Mouse (Mus musculus) limb, embryonic 15.5 days (tissue): ENCODE measurements at regions not wholly inside any gene's neighbourhood (a gene's known extent, or its start where the extent isn't known, plus 50 kb on each side); places are given as distances from the start of the nearest gene placed in this dataset.

Experiments used
- ATAC-seq: fragments of 200-750 bp; cut with Nextera tagmentation; 2 replicates; pipeline ENCODE4 v1.8.0; 2017; ENCODE audit warnings: low read depth, moderate TSS enrichment; ENCODE audit not compliant: insufficient number of reproducible peaks, low FRiP score, low TSS enrichment
- H3K27ac ChIP-seq: fragments of 300-500 bp; sonication (generic); 2 replicates; pipeline ENCODE4 v1.5.1; 2015; ENCODE audit warnings: moderate library complexity, mild to moderate bottlenecking, inconsistent platforms
- H3K27me3 ChIP-seq: fragments of 300-500 bp; sonication (generic); 2 replicates; pipeline ENCODE4 v1.6.1; 2015; ENCODE audit warnings: inconsistent platforms
- H3K36me3 ChIP-seq: fragments of 300-500 bp; sonication (generic); 2 replicates; pipeline ENCODE4 v1.6.1; 2015; ENCODE audit warnings: inconsistent platforms
- H3K4me1 ChIP-seq: fragments of 300-500 bp; sonication (generic); 2 replicates; pipeline ENCODE4 v1.6.1; 2015; ENCODE audit warnings: inconsistent platforms
- H3K4me2 ChIP-seq: fragments of 300-500 bp; sonication (generic); 2 replicates; pipeline ENCODE4 v1.6.1; 2015; ENCODE audit warnings: mild to moderate bottlenecking, inconsistent platforms
- H3K4me3 ChIP-seq: fragments of 300-500 bp; sonication (generic); 2 replicates; pipeline ENCODE4 v1.5.1; 2015; ENCODE audit warnings: mild to moderate bottlenecking, inconsistent platforms
- H3K9ac ChIP-seq: fragments of 300-500 bp; sonication (generic); 2 replicates; pipeline ENCODE4 v1.6.1; 2015; ENCODE audit warnings: inconsistent platforms
- H3K9me3 ChIP-seq: fragments of 300-500 bp; sonication (generic); 2 replicates; pipeline ENCODE4 v1.6.1; 2016; ENCODE audit warnings: inconsistent platforms
- WGBS: fragments of 180-500 bp; shearing (Covaris S2); methylation state at CpG from one replicate; pipeline ENCODE4 v1.1.7; 2015; 5-methylcytosine and 5-hydroxymethylcytosine counted together

DNA sequence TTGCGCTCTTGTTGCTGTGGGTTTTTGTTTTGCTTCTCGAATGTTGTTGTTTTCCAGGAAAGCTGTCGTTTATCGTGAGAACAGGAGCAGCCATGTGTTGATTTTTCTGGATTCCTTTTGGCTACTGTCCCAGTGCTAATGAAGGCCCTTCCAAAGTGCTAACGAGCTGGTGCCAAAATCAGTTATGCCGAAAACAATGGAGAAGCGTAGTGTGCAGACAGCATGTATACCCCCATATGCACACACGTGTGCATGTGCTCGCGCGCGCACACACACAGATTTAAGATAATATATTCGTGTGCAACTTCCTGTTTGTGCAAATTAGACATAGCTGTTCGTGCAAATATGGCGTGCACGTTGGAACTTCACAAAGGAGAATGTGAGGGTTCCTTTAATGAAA is 788.0 kb upstream of the Car8 start:
- no peak overlapping the region for H3K9ac ChIP-seq
- no peak overlapping the region for H3K4me3 ChIP-seq
- no peak for ATAC-seq
- no peaks in the 10 kb centered on the region for H3K9me3 ChIP-seq
- H3K4me1 ChIP-seq: peaks cover 11% of the 10 kb centered on the region
- H3K27ac ChIP-seq: no peak overlapping the region
- no peak overlapping the region for H3K4me2 ChIP-seq
- H3K36me3 ChIP-seq: no peaks in the 10 kb centered on the region
- H3K27me3 ChIP-seq: peaks cover 35% of the 10 kb centered on the region
- WGBS: 62% methylated on average over 16 of the region's 16 CpGs

- H3K36me3 ChIP-seq: no peaks in the 10 kb centered on the region
These were observed 787.1 kb upstream of the Car8 start for GRCm38 (mm10) chr4:9025821-9026470.

GRCm38 (mm10) chr4:9024216-9024925 is 785.5 kb upstream of the Car8 start:
- H3K27ac ChIP-seq: no peak overlapping the region
- no peak for ATAC-seq
- no peak overlapping the region for H3K4me2 ChIP-seq
- H3K27me3 ChIP-seq: peaks cover 36% of the 10 kb centered on the region
- H3K4me1 ChIP-seq: peaks cover 18% of the 10 kb centered on the region
- no peak overlapping the region for H3K4me3 ChIP-seq
- H3K9ac ChIP-seq: no peak overlapping the region
- no peaks in the 10 kb centered on the region for H3K9me3 ChIP-seq
- 67% methylated on average over 6 of the region's 6 CpGs for WGBS
- no peaks in the 10 kb centered on the region for H3K36me3 ChIP-seq

More at GRCm38 (mm10) chr4:9025821-9026470, 787.1 kb upstream of the Car8 start:
- Histone ChIP-seq H3K4me2 (no peak overlapping the region), H3K4me1 (peaks cover 11% of the 10 kb centered on the region), H3K9ac (no peak overlapping the region), H3K4me3 (no peak overlapping the region), H3K9me3 (no peaks in the 10 kb centered on the region), H3K27me3 (peaks cover 34% of the 10 kb centered on the region), H3K27ac (no peak overlapping the region)
- 62% methylated on average over 8 of the region's 8 CpGs for WGBS
- no peak for ATAC-seq

DNA sequence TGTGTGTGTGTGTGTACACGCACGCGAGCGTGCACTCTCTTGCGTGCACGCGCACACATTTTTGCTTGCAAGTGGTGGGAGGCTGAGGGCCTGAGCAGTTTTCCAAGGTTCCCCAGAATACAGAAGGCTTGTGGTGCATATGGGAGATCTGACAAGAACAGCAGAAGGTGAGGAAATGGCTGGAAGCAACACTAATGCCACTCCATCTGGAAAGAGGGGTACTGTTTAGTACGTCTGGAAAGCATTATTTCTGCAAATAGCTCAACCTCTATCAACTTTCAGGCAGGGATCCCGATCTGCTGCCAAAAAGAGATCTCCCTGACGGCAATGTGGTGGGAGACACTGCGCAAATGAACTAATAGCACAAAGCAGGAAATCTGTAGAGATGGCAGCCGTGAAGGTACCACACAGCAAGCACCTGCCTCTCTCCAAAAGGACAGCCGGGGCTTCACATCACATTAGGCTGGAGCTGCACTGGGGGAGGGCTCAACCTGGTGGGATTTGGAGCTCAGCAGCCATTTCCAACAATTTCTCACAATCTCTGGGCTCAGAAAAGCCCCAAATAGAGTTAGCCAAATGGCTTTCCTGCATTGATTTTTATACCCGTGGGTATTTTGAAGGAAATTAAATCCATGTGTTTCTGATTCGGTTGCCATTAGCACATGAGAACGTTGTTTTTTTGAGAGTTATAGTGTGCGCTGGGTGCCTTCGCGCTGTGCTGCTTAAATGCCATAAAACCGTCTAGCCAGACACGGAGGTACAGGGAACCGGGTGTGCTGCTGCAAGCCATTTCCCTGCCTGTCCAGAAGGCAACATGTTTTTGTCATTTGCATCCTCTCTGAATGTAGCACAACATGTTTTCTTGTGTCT is 780.6 kb upstream of the Car8 start:
- Histone ChIP-seq H3K36me3 (no peaks in the 10 kb centered on the region), H3K27me3 (peaks cover 50% of the 10 kb centered on the region), H3K4me3 (no peak overlapping the region), H3K4me1 (peaks cover 32% of the 10 kb centered on the region), H3K4me2 (peak overlapping the region; percentile 21), H3K27ac (no peak overlapping the region), H3K9ac (no peak overlapping the region), H3K9me3 (no peaks in the 10 kb centered on the region)
- no peak for ATAC-seq
- 36% methylated on average over 22 of the region's 22 CpGs for WGBS

GRCm38 (mm10) chr4:9018236-9018635 is 779.4 kb upstream of the Car8 start:
- 78% methylated on average over 2 of the region's 2 CpGs for WGBS
- ATAC-seq: no peak
- no peak overlapping the region for H3K4me2 ChIP-seq

GRCm38 (mm10) chr4:9016504-9017040 is 777.7 kb upstream of the Car8 start:
- Histone ChIP-seq H3K27me3 (peaks cover 44% of the 10 kb centered on the region), H3K27ac (no peak overlapping the region)
- no peak for ATAC-seq

More at GRCm38 (mm10) chr4:9018236-9018635, 779.4 kb upstream of the Car8 start:
- no peaks in the 10 kb centered on the region for H3K9me3 ChIP-seq
- peaks cover 48% of the 10 kb centered on the region for H3K27me3 ChIP-seq
- no peak overlapping the region for H3K4me3 ChIP-seq
- no peaks in the 10 kb centered on the region for H3K36me3 ChIP-seq
- no peak overlapping the region for H3K9ac ChIP-seq
- H3K4me1 ChIP-seq: peaks cover 32% of the 10 kb centered on the region
- no peak overlapping the region for H3K27ac ChIP-seq

GRCm38 (mm10) chr4:9015528-9016503 is 777.0 kb upstream of the Car8 start:
- 23% methylated on average over 14 of the region's 14 CpGs for WGBS
- Histone ChIP-seq H3K27me3 (peaks cover 42% of the 10 kb centered on the region), H3K4me2 (no peak overlapping the region), H3K9me3 (no peaks in the 10 kb centered on the region), H3K9ac (no peak overlapping the region), H3K36me3 (no peaks in the 10 kb centered on the region), H3K4me1 (peaks cover 36% of the 10 kb centered on the region), H3K4me3 (no peak overlapping the region), H3K27ac (no peak overlapping the region)
- ATAC-seq: no peak

More at GRCm38 (mm10) chr4:9016504-9017040, 777.7 kb upstream of the Car8 start:
- Histone ChIP-seq H3K4me1 (peaks cover 32% of the 10 kb centered on the region), H3K4me2 (no peak overlapping the region), H3K4me3 (no peak overlapping the region), H3K36me3 (no peaks in the 10 kb centered on the region), H3K9me3 (no peaks in the 10 kb centered on the region), H3K9ac (no peak overlapping the region)
- 64% methylated on average over 9 of the region's 9 CpGs for WGBS

DNA sequence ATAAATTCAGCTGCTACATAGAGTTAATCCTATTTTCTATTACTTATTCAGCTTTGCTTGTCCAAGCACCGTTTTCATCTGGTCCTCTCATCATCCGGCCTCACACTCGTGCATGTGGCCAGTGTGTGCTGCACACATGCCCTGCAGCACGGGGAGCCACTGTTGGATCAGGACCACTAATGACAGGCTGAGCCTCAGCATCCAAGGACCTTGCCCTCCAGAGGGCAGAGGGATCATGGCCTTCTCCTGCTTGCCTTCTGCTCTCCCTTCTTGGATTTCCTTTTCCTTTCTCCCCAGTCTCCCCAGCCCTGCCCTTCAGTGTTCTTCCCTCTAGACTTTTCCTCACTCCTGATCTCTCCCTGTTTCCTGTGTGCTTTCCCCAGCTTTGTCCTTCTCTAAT is 776.1 kb upstream of the Car8 start:
- H3K4me1 ChIP-seq: peaks cover 42% of the 10 kb centered on the region
- 45% methylated on average over 4 of the region's 4 CpGs for WGBS
- H3K27me3 ChIP-seq: peaks cover 41% of the 10 kb centered on the region

DNA sequence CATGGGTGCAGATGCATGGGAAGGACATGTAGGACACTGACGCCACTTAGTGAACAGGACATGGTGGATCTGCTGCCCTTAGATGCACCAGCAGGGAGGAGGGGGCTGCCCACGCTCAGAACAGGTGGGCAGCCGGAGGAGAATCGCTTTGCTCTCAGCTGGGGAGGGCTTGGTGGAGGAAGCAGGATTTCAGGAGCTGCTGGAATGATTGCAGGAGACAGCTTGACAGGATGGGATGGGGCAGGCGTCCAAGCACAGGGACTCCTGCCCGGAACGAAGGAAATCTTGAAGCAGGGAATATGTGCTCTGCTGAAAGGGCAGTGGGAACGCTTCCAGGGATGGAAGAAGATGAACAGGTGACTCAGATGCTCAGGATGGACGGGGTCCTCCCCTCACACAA is 773.9 kb upstream of the Car8 start:
- H3K27me3 ChIP-seq: peaks cover 33% of the 10 kb centered on the region
- H3K4me1 ChIP-seq: peaks cover 33% of the 10 kb centered on the region
- H3K36me3 ChIP-seq: no peaks in the 10 kb centered on the region
- H3K9ac ChIP-seq: no peak overlapping the region
- no peak overlapping the region for H3K27ac ChIP-seq
- no peaks in the 10 kb centered on the region for H3K9me3 ChIP-seq
- no peak overlapping the region for H3K4me3 ChIP-seq
- ATAC-seq: no peak
- 71% methylated on average over 9 of the region's 9 CpGs for WGBS
- no peak overlapping the region for H3K4me2 ChIP-seq

More for the DNA sequence above, 776.1 kb upstream of the Car8 start:
- Histone ChIP-seq H3K4me3 (no peak overlapping the region), H3K9me3 (no peaks in the 10 kb centered on the region), H3K9ac (no peak overlapping the region), H3K4me2 (no peak overlapping the region), H3K36me3 (no peaks in the 10 kb centered on the region), H3K27ac (no peak overlapping the region)
- ATAC-seq: no peak

DNA sequence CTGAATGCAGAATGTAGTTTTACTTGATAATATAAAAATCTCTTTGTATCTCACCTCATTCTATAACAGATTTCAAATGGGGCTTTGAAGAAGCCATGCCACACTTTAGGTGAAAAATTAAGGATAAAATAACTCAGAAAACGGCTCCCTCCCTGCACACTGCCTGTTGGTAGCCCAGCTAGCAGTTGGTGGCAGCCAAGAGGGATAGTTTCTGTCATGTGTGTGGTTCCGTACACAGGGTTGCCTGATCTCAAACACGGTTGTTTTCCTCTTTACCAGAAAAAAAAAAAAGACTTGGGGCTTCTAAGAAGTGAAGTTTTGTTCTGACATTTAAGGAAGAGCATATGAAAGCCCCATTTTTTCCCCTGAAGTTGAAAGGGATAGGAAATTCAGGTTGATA is 773.1 kb upstream of the Car8 start:
- WGBS: 65% methylated on average over 3 of the region's 3 CpGs
- Histone ChIP-seq H3K9ac (no peak overlapping the region), H3K4me2 (no peak overlapping the region), H3K4me3 (no peak overlapping the region), H3K27ac (no peak overlapping the region), H3K36me3 (no peaks in the 10 kb centered on the region), H3K4me1 (peaks cover 33% of the 10 kb centered on the region), H3K27me3 (peaks cover 31% of the 10 kb centered on the region), H3K9me3 (no peaks in the 10 kb centered on the region)
- no peak for ATAC-seq

- no peak overlapping the region for H3K4me2 ChIP-seq
- H3K4me3 ChIP-seq: no peak overlapping the region
- H3K27ac ChIP-seq: no peak overlapping the region
- peaks cover 27% of the 10 kb centered on the region for H3K4me1 ChIP-seq
- no peaks in the 10 kb centered on the region for H3K36me3 ChIP-seq
- WGBS: 9% methylated on average over 7 of the region's 7 CpGs
- no peak for ATAC-seq
- H3K27me3 ChIP-seq: peaks cover 31% of the 10 kb centered on the region
- no peak overlapping the region for H3K9ac ChIP-seq
- H3K9me3 ChIP-seq: no peaks in the 10 kb centered on the region
These were observed 772.3 kb upstream of the Car8 start for GRCm38 (mm10) chr4:9011129-9011518.
